Mouse (Mus musculus) limb, embryonic 13.5 days (tissue): ENCODE data around the gene Ercc1. TPM values are rescaled to one million over a fixed set of nuclear protein-coding genes. Genes with fewer than 3 reads are reported as not detected.
A peak's percentile ranks its signal among the peaks of the same experiment; 100 is the strongest.

Source experiments
- ATAC-seq: fragments of 200-750 bp; cut with Nextera tagmentation; 2 replicates; pipeline ENCODE4 v1.8.0; 2017; ENCODE audit warnings: low read depth, moderate number of reproducible peaks, moderate TSS enrichment; ENCODE audit not compliant: low FRiP score
- H3K27ac ChIP-seq: fragments of 300-500 bp; sonication (generic); 2 replicates; pipeline ENCODE4 v1.5.1; 2015; ENCODE audit warnings: inconsistent platforms, mild to moderate bottlenecking, moderate library complexity
- H3K27me3 ChIP-seq: fragments of 300-500 bp; sonication (generic); 2 replicates; pipeline ENCODE4 v1.6.1; 2015; ENCODE audit warnings: mild to moderate bottlenecking, inconsistent platforms
- H3K36me3 ChIP-seq: fragments of 300-500 bp; sonication (generic); 2 replicates; pipeline ENCODE4 v1.6.1; 2015; ENCODE audit warnings: inconsistent platforms, mild to moderate bottlenecking, moderate library complexity
- H3K4me1 ChIP-seq: fragments of 300-500 bp; sonication (generic); 2 replicates; pipeline ENCODE4 v1.6.1; 2015; ENCODE audit warnings: inconsistent platforms
- H3K4me2 ChIP-seq: fragments of 300-500 bp; sonication (generic); replicated peaks from 2 replicates; pipeline ENCODE4 v1.6.1; 2015; ENCODE audit warnings: inconsistent platforms, mild to moderate bottlenecking, moderate library complexity
- H3K4me3 ChIP-seq: fragments of 300-500 bp; sonication (generic); 2 replicates; pipeline ENCODE4 v1.5.1; 2015; ENCODE audit warnings: moderate library complexity, mild to moderate bottlenecking, inconsistent platforms
- H3K9ac ChIP-seq: fragments of 300-500 bp; sonication (generic); 2 replicates; pipeline ENCODE4 v1.6.1; 2015; ENCODE audit warnings: mild to moderate bottlenecking, inconsistent platforms
- H3K9me3 ChIP-seq: fragments of 300-500 bp; sonication (generic); 2 replicates; pipeline ENCODE4 v1.6.1; 2016; ENCODE audit warnings: inconsistent platforms
- WGBS: fragments of 180-500 bp; shearing (Covaris S2); methylation state at CpG from one replicate; pipeline ENCODE4 v1.1.7; 2015; 5-methylcytosine and 5-hydroxymethylcytosine counted together
- polyA plus RNA-seq: library from polyadenylated mRNA; unstranded; fragments of >200 nt; fragmentation: Nextera tagmentation; extraction: Ambion mirVana; gene quantifications from 2 replicates; pipeline ENCODE4 v1.2.1, GENCODE M21; 2015

Gene Ercc1
- polyA plus RNA-seq, 1 experiment from 2014 or later = 96.4 TPM

- Histone ChIP-seq H3K4me2 (peak overlapping the region; percentile 93), H3K9ac (no peak overlapping the region), H3K9me3 (no peaks in the 10 kb centered on the region), H3K27me3 (peaks cover 20% of the 10 kb centered on the region), H3K4me3 (0 out of 2 replicates have a peak overlapping the region, but pooled peaks have one; percentile 53), H3K4me1 (peaks cover 42% of the 10 kb centered on the region), H3K36me3 (peaks cover 9% of the 10 kb centered on the region), H3K27ac (no peak overlapping the region)
- no peak for ATAC-seq
- 3% methylated on average over 11 of the region's 11 CpGs for WGBS
Observed at GRCm38 (mm10) chr7:19343210-19343808, 1.3 kb upstream of the Ercc1 start.

GRCm38 (mm10) chr7:19344938-19345471 lies 427 bp downstream of the Ercc1 start:
- under 1% methylated on average over 31 of the region's 31 CpGs for WGBS
- Histone ChIP-seq H3K27ac (peak overlapping the region; percentile 89), H3K4me1 (peaks cover 39% of the 10 kb centered on the region), H3K9me3 (no peaks in the 10 kb centered on the region), H3K27me3 (peaks cover 20% of the 10 kb centered on the region), H3K36me3 (peaks cover 26% of the 10 kb centered on the region), H3K9ac (peak overlapping the region; percentile 77), H3K4me2 (peak overlapping the region; percentile 89), H3K4me3 (peak overlapping the region; percentile 64)
- ATAC-seq = peak; percentile 95

GRCm38 (mm10) chr7:19349188-19349915 lies 4.8 kb downstream of the Ercc1 start:
- H3K36me3 ChIP-seq = peaks cover 66% of the 10 kb centered on the region

GRCm38 (mm10) chr7:19350221-19350620 lies 5.6 kb downstream of the Ercc1 start:
- ATAC-seq = no peak
- H3K4me2 ChIP-seq = no peak overlapping the region
- no peaks in the 10 kb centered on the region for H3K9me3 ChIP-seq
- no peaks in the 10 kb centered on the region for H3K27me3 ChIP-seq
- no peak overlapping the region for H3K9ac ChIP-seq
- H3K36me3 ChIP-seq = peaks cover 75% of the 10 kb centered on the region
- no peak overlapping the region for H3K4me3 ChIP-seq
- H3K4me1 ChIP-seq = peaks cover 10% of the 10 kb centered on the region
- H3K27ac ChIP-seq = no peak overlapping the region
- 95% methylated on average over 8 of the region's 8 CpGs for WGBS

More at GRCm38 (mm10) chr7:19349188-19349915, 4.8 kb downstream of the Ercc1 start:
- no peak overlapping the region for H3K4me3 ChIP-seq
- H3K9me3 ChIP-seq = no peaks in the 10 kb centered on the region
- WGBS = 88% methylated on average over 13 of the region's 13 CpGs
- H3K9ac ChIP-seq = no peak overlapping the region
- no peaks in the 10 kb centered on the region for H3K27me3 ChIP-seq
- no peak for ATAC-seq
- H3K4me1 ChIP-seq = peaks cover 13% of the 10 kb centered on the region
- no peak overlapping the region for H3K27ac ChIP-seq
- no peak overlapping the region for H3K4me2 ChIP-seq

- Histone ChIP-seq H3K4me3 (no peak overlapping the region), H3K27me3 (no peaks in the 10 kb centered on the region), H3K9ac (no peak overlapping the region), H3K4me2 (no peak overlapping the region), H3K36me3 (peaks cover 74% of the 10 kb centered on the region), H3K4me1 (peaks cover 11% of the 10 kb centered on the region), H3K9me3 (no peaks in the 10 kb centered on the region), H3K27ac (no peak overlapping the region)
- no peak for ATAC-seq
- WGBS = 88% methylated on average over 5 of the region's 5 CpGs
Observed at GRCm38 (mm10) chr7:19354991-19355390, 10.4 kb downstream of the Ercc1 start.

GRCm38 (mm10) chr7:19356311-19356710 lies 11.7 kb downstream of the Ercc1 start:
- H3K27me3 ChIP-seq = no peaks in the 10 kb centered on the region
- H3K9me3 ChIP-seq = no peaks in the 10 kb centered on the region
- H3K27ac ChIP-seq = no peak overlapping the region
- WGBS = 65% methylated on average over 10 of the region's 10 CpGs
- ATAC-seq = no peak
- no peak overlapping the region for H3K4me2 ChIP-seq
- H3K4me1 ChIP-seq = peaks cover 21% of the 10 kb centered on the region
- peaks cover 64% of the 10 kb centered on the region for H3K36me3 ChIP-seq
- H3K4me3 ChIP-seq = no peak overlapping the region
- H3K9ac ChIP-seq = no peak overlapping the region

- no peak overlapping the region for H3K27ac ChIP-seq
- peaks cover 50% of the 10 kb centered on the region for H3K36me3 ChIP-seq
- H3K9me3 ChIP-seq = no peaks in the 10 kb centered on the region
- H3K4me3 ChIP-seq = peak overlapping the region; percentile 71
- peak overlapping the region; percentile 97 for H3K4me2 ChIP-seq
- peaks cover 35% of the 10 kb centered on the region for H3K4me1 ChIP-seq
- peaks cover 8% of the 10 kb centered on the region for H3K27me3 ChIP-seq
- peak overlapping the region; percentile 74 for H3K9ac ChIP-seq
- 90% methylated on average over 25 of the region's 25 CpGs for WGBS
- no peak for ATAC-seq
Observed at GRCm38 (mm10) chr7:19357381-19358375, 13.1 kb downstream of the Ercc1 start.

- Histone ChIP-seq H3K27me3 (peaks cover 10% of the 10 kb centered on the region), H3K36me3 (peaks cover 40% of the 10 kb centered on the region), H3K4me3 (peak overlapping the region; percentile 71), H3K4me1 (peaks cover 35% of the 10 kb centered on the region), H3K9me3 (no peaks in the 10 kb centered on the region), H3K4me2 (peak overlapping the region; percentile 97), H3K9ac (peak overlapping the region; percentile 74), H3K27ac (no peak overlapping the region)
- WGBS = 20% methylated on average over 13 of the region's 13 CpGs
- no peak for ATAC-seq
Observed at GRCm38 (mm10) chr7:19358634-19359033, 14.1 kb downstream of the Ercc1 start.

GRCm38 (mm10) chr7:19359299-19359891 lies 14.8 kb downstream of the Ercc1 start, which contains the start of the genes Cd3eap and Ppp1r13l:
Gene Cd3eap (minus strand): TSS chr7:19359483.
Gene Ppp1r13l (plus strand): TSS chr7:19359749.
- H3K27ac ChIP-seq = peak within 1 kb of the TSS; percentile 52; the same call in 1 of the 2 replicates
- no peaks in the 10 kb centered on the region for H3K9me3 ChIP-seq
- H3K4me3 ChIP-seq = peak within 1 kb of the TSS; percentile 71
- H3K36me3 ChIP-seq = peaks cover 34% of the 10 kb centered on the region
- peaks cover 10% of the 10 kb centered on the region for H3K27me3 ChIP-seq
- under 1% methylated on average over 31 of the region's 31 CpGs for WGBS
- ATAC-seq = peak; percentile 75
- peaks cover 35% of the 10 kb centered on the region for H3K4me1 ChIP-seq
- peak within 1 kb of the TSS; percentile 97 for H3K4me2 ChIP-seq
- peak within 1 kb of the TSS; percentile 74 for H3K9ac ChIP-seq

GRCm38 (mm10) chr7:19359892-19360641 lies 15.5 kb downstream of the Ercc1 start:
- peak overlapping the region; percentile 71 for H3K4me3 ChIP-seq
- H3K4me1 ChIP-seq = peaks cover 35% of the 10 kb centered on the region
- peaks cover 27% of the 10 kb centered on the region for H3K36me3 ChIP-seq
- ATAC-seq = peak; percentile 67
- under 1% methylated on average over 45 of the region's 45 CpGs for WGBS
- peak overlapping the region; percentile 74 for H3K9ac ChIP-seq
- H3K27ac ChIP-seq = peak overlapping the region; percentile 52; the same call in 1 of the 2 replicates
- peaks cover 10% of the 10 kb centered on the region for H3K27me3 ChIP-seq
- H3K4me2 ChIP-seq = peak overlapping the region; percentile 97
- H3K9me3 ChIP-seq = no peaks in the 10 kb centered on the region
